Mouse (Mus musculus) C2C12 (cell line): Measurements from ENCODE around the gene Grid1.

ENCODE experiments used
- CEBPB ChIP-seq: IDR thresholded peaks from one replicate; pipeline ENCODE4 v1.6.1; 2011; ENCODE audit warnings: low read depth, mild to moderate bottlenecking, control low read depth, moderate library complexity
- CTCF ChIP-seq: IDR thresholded peaks from one replicate; pipeline ENCODE4 v1.5.1; 2011; ENCODE audit not compliant: control insufficient read depth, insufficient read depth, insufficient read length
- FOSL1 ChIP-seq: IDR thresholded peaks from one replicate; pipeline ENCODE4 v1.8.0; 2011; ENCODE audit warnings: mild to moderate bottlenecking, low read length; ENCODE audit not compliant: poor library complexity, insufficient read depth, severe bottlenecking
- MAX ChIP-seq: IDR thresholded peaks from one replicate; pipeline ENCODE4 v1.6.1; 2011; ENCODE audit warnings: mild to moderate bottlenecking, control low read depth
- MYOD1 ChIP-seq: IDR thresholded peaks from one replicate; pipeline ENCODE4 v1.6.1; 2011; ENCODE audit warnings: low read depth; ENCODE audit not compliant: control insufficient read depth, insufficient read length
- MYOG ChIP-seq: IDR thresholded peaks from one replicate; pipeline ENCODE4 v1.6.1; 2011; ENCODE audit not compliant: control insufficient read depth, insufficient read length; ENCODE audit errors: extremely low read depth
- USF1 ChIP-seq: IDR thresholded peaks from one replicate; pipeline ENCODE4 v1.6.1; 2011; ENCODE audit warnings: low read depth, mild to moderate bottlenecking, control low read depth, moderate library complexity

DNA sequence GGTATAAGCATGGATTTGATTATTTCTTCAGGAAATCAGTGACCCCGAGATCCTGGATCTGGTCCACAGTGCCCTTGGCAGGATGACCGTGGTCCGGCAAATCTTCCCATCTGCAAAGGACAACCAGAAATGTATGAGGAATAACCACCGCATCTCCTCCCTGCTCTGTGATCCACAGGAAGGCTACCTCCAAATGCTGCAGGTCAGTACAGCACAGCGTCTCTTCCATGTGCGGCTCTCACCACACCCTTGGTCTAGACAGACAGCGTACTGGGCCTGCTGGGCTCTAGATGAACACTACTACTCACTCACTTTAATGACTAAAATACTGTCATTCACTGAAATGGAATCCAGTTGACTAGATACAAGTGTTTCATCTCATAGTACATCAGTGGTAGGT, 489.3 kb downstream of the Grid1 start:
- TF ChIP-seq CTCF (no peak), MAX (no peak), FOSL1 (no peak), MYOD1 (no peak), CEBPB (no peak), MYOG (no peak), USF1 (no peak)
